Mouse (Mus musculus) liver, embryonic 12.5 days (tissue): ENCODE results near the gene Tmem177. TPM values are rescaled to one million over a fixed set of nuclear protein-coding genes. Genes with fewer than 3 reads are reported as not detected.

Experiments used
- ATAC-seq: fragments of 200-750 bp; cut with Nextera tagmentation; 2 replicates; pipeline ENCODE4 v1.8.0; 2017; ENCODE audit warnings: moderate number of reproducible peaks, mild to moderate bottlenecking, moderate library complexity
- H3K27ac ChIP-seq: fragments of 300-500 bp; sonication (generic); 2 replicates; pipeline ENCODE4 v1.5.1; 2016; ENCODE audit warnings: mild to moderate bottlenecking
- H3K27me3 ChIP-seq: fragments of 300-500 bp; sonication (generic); replicated peaks from 2 replicates; pipeline ENCODE4 v1.6.1; 2016; ENCODE audit warnings: mild to moderate bottlenecking, moderate library complexity
- H3K36me3 ChIP-seq: fragments of 300-500 bp; sonication (generic); 2 replicates; pipeline ENCODE4 v1.6.1; 2016; ENCODE audit warnings: mild to moderate bottlenecking, moderate library complexity
- H3K4me1 ChIP-seq: fragments of 300-500 bp; sonication (generic); 2 replicates; pipeline ENCODE4 v1.6.1; 2016
- H3K4me2 ChIP-seq: fragments of 300-500 bp; sonication (generic); 2 replicates; pipeline ENCODE4 v1.6.1; 2016; ENCODE audit warnings: mild to moderate bottlenecking, moderate library complexity
- H3K4me3 ChIP-seq: fragments of 300-500 bp; sonication (generic); 2 replicates; pipeline ENCODE4 v1.5.1; 2016; ENCODE audit warnings: mild to moderate bottlenecking, moderate library complexity
- H3K9ac ChIP-seq: fragments of 300-500 bp; sonication (generic); 2 replicates; pipeline ENCODE4 v1.6.1; 2016; ENCODE audit warnings: mild to moderate bottlenecking, moderate library complexity
- H3K9me3 ChIP-seq: fragments of 300-500 bp; sonication (generic); replicated peaks from 2 replicates; pipeline ENCODE4 v1.6.1; 2016; ENCODE audit warnings: mild to moderate bottlenecking, moderate library complexity
- WGBS: fragments of 180-500 bp; shearing (Covaris S2); methylation state at CpG from one replicate; pipeline ENCODE4 v1.1.7; 2016; ENCODE audit not compliant: insufficient replicate concordance; 5-methylcytosine and 5-hydroxymethylcytosine counted together
- polyA plus RNA-seq: library from polyadenylated mRNA; unstranded; fragments of >200 nt; fragmentation: Nextera tagmentation; extraction: Ambion mirVana; gene quantifications from 2 replicates; pipeline ENCODE4 v1.2.1, GENCODE M21; 2016

Tmem177 gene
- polyA plus RNA-seq, 1 experiment from 2014 or later = 5.4 TPM

GRCm38 (mm10) chr1:119884272-119884671, 28.7 kb downstream of the Tmem177 start:
- Histone ChIP-seq H3K9ac (no peak overlapping the region), H3K36me3 (no peaks in the 10 kb centered on the region), H3K27me3 (no peaks in the 10 kb centered on the region), H3K4me2 (no peak overlapping the region), H3K27ac (no peak overlapping the region), H3K4me1 (no peaks in the 10 kb centered on the region), H3K9me3 (no peaks in the 10 kb centered on the region), H3K4me3 (no peak overlapping the region)
- 70% methylated on average over 3 of the region's 3 CpGs for whole genome bisulfite sequencing
- ATAC-seq = no peak

- no peak for ATAC-seq
- Histone ChIP-seq H3K9me3 (no peaks in the 10 kb centered on the region), H3K4me1 (no peaks in the 10 kb centered on the region), H3K36me3 (no peaks in the 10 kb centered on the region), H3K4me2 (no peak overlapping the region), H3K9ac (no peak overlapping the region), H3K27ac (no peak overlapping the region), H3K4me3 (no peak overlapping the region), H3K27me3 (no peaks in the 10 kb centered on the region)
- WGBS = 70% methylated on average over 7 of the region's 7 CpGs
Observed at GRCm38 (mm10) chr1:119878909-119879308, 34.1 kb downstream of the Tmem177 start.

GRCm38 (mm10) chr1:119877469-119877868, 35.5 kb downstream of the Tmem177 start:
- ATAC-seq = no peak
- H3K4me3 ChIP-seq = no peak overlapping the region
- no peak overlapping the region for H3K4me2 ChIP-seq
- WGBS = 73% methylated on average over 4 of the region's 4 CpGs
- H3K27ac ChIP-seq = no peak overlapping the region
- H3K27me3 ChIP-seq = no peaks in the 10 kb centered on the region
- no peak overlapping the region for H3K9ac ChIP-seq
- H3K4me1 ChIP-seq = no peaks in the 10 kb centered on the region
- no peaks in the 10 kb centered on the region for H3K9me3 ChIP-seq
- H3K36me3 ChIP-seq = no peaks in the 10 kb centered on the region

GRCm38 (mm10) chr1:119868395-119869161, 44.4 kb downstream of the Tmem177 start:
- Histone ChIP-seq H3K36me3 (no peaks in the 10 kb centered on the region), H3K4me3 (no peak overlapping the region), H3K9ac (no peak overlapping the region), H3K27me3 (no peaks in the 10 kb centered on the region), H3K4me2 (no peak overlapping the region), H3K9me3 (no peaks in the 10 kb centered on the region), H3K4me1 (no peaks in the 10 kb centered on the region), H3K27ac (no peak overlapping the region)
- ATAC-seq = no peak
- 58% methylated on average over 13 of the region's 13 CpGs for WGBS

DNA sequence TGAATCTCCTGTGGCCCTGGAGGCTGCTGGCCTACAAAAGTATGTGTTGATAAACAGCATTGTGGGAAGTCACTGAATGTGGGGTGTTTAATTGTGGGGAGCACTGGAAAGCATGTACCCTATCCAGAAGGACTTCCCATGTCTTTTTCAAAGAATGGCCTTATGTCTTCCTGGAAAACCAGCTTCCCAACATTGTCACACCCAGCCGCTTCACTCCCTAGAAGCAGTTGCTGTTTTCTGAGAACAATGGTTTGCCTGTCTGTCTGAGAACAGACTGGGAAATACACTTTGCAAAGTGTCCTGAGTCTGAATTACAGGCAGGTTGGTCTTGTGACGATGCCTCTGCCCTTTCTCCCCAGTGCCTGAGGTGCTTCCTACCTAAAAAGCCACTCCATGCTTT, 45.7 kb downstream of the Tmem177 start:
- no peaks in the 10 kb centered on the region for H3K9me3 ChIP-seq
- no peak overlapping the region for H3K27ac ChIP-seq
- H3K4me1 ChIP-seq = no peaks in the 10 kb centered on the region
- H3K9ac ChIP-seq = no peak overlapping the region
- WGBS = 59% methylated on average over 2 of the region's 2 CpGs
- no peaks in the 10 kb centered on the region for H3K27me3 ChIP-seq
- H3K4me2 ChIP-seq = no peak overlapping the region
- H3K36me3 ChIP-seq = no peaks in the 10 kb centered on the region
- no peak for ATAC-seq
- H3K4me3 ChIP-seq = no peak overlapping the region

DNA sequence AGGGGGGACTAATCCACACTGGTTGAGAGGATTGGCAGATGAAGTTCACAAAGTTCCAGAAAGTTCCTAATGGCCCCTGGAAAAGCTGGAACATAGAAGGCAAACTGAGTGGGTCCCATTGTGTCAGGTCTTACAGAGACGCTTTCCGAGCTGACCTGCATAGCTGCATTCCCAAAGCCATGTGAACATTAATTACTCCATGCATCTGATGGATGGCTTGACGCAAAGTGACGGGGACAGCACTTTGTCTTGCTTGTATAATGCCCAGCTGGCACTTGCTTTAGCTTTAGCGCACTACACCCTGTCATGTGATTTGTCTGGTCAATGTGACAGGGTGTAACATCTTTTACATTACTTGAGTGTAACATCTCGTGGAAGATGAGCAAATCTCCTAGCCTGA, 47.7 kb downstream of the Tmem177 start:
- ATAC-seq = no peak
- Histone ChIP-seq H3K36me3 (no peaks in the 10 kb centered on the region), H3K4me2 (no peak overlapping the region), H3K9me3 (no peaks in the 10 kb centered on the region), H3K27me3 (no peaks in the 10 kb centered on the region), H3K4me3 (no peak overlapping the region), H3K4me1 (no peaks in the 10 kb centered on the region), H3K27ac (no peak overlapping the region), H3K9ac (no peak overlapping the region)
- WGBS = 68% methylated on average over 6 of the region's 6 CpGs

GRCm38 (mm10) chr1:119863507-119864296, 49.3 kb downstream of the Tmem177 start:
- Histone ChIP-seq H3K27ac (no peak overlapping the region), H3K27me3 (no peaks in the 10 kb centered on the region), H3K9ac (no peak overlapping the region), H3K36me3 (no peaks in the 10 kb centered on the region), H3K4me2 (no peak overlapping the region), H3K9me3 (no peaks in the 10 kb centered on the region), H3K4me3 (no peak overlapping the region), H3K4me1 (no peaks in the 10 kb centered on the region)
- WGBS = 52% methylated on average over 7 of the region's 7 CpGs
- no peak for ATAC-seq

GRCm38 (mm10) chr1:119859566-119859965, 53.4 kb downstream of the Tmem177 start:
- no peak overlapping the region for H3K4me3 ChIP-seq
- no peak overlapping the region for H3K4me2 ChIP-seq
- no peaks in the 10 kb centered on the region for H3K4me1 ChIP-seq
- H3K9me3 ChIP-seq = no peaks in the 10 kb centered on the region
- 58% methylated on average over 5 of the region's 5 CpGs for WGBS
- no peaks in the 10 kb centered on the region for H3K36me3 ChIP-seq
- H3K9ac ChIP-seq = no peak overlapping the region
- no peaks in the 10 kb centered on the region for H3K27me3 ChIP-seq
- no peak overlapping the region for H3K27ac ChIP-seq
- no peak for ATAC-seq

Other genes with a start within 250 kb of the Tmem177 start
- gene Ptpn4, start 75.6 kb downstream of the Tmem177 start, polyA plus RNA-seq = 4.1 and 5.0 TPM in 2 replicates
- gene Cfap221, start 84.0 kb upstream of the Tmem177 start, polyA plus RNA-seq = not detected in 2 replicates
- gene Sctr, start 93.7 kb upstream of the Tmem177 start, polyA plus RNA-seq = not detected in 2 replicates
- 37.0 and 37.6 TPM in 2 replicates for gene Tmem37, start 160.9 kb upstream of the Tmem177 start, polyA plus RNA-seq
- 470 and 475 TPM in 2 replicates for gene Dbi, start 207.9 kb upstream of the Tmem177 start, polyA plus RNA-seq
- 12.8 and 14.3 TPM in 2 replicates for gene 3110009E18Rik, start 208.0 kb upstream of the Tmem177 start, polyA plus RNA-seq